Mouse (Mus musculus): ENCODE measurements around the gene Nrxn2.

GRCm38 (mm10) chr19:6532656-6533055 is 114.1 kb downstream of the Nrxn2 start:
- TF ChIP-seq CTCF (IDR thresholded peaks at IDR 0.05; ENCODE audit: low read depth, low read length) (no peak), GATA2 (IDR thresholded peaks at IDR 0.05; ENCODE audit: borderline replicate concordance, low read depth, low read length) (no peak), TAL1 (conservative IDR thresholded peaks at IDR 0.05; ENCODE audit: low read depth, low read length) (no peak), GATA1 (IDR thresholded peaks at IDR 0.05; ENCODE audit: borderline replicate concordance, low read length) (no peak), POLR2AphosphoS5 (IDR thresholded peaks at IDR 0.05; ENCODE audit: insufficient replicate concordance, low read depth, low read length) (no peak)

Data from G1E (cell line).